Mouse (Mus musculus): ENCODE data around the gene Jag2.

The Jag2 gene

DNA sequence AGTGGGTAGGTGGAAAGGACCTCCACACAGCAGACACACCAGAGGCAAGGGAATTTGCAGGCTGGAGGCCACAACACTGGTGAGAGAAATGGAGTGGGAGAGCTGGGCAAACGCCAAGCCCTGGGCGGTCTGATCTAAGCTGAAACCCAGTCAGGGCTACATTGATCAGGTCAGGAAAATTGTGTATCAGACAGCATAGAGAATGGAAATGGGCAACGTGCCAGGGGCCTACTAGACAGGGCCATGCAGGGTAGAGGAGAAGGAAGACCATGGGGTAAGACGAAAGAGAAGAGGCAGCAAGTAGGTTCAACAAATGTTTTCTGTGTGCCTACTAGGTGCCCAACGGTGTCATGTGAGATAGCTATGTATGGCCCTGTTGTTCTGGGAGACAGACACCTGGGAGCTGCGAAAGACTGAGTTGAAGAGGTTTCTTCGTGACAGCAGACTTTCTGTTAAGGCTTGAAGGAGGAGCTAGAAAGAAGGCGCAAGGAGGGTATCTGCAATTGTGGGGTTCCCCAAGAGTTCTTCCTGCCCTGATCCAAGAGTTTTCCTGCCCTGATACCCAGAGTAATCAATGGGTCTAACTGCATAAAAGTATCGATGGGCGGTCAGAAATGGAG lies 11.7 kb upstream of the Jag2 start:
- peak; percentile 29 for DNase-seq (ENCODE audit: extremely low spot score)

DNA sequence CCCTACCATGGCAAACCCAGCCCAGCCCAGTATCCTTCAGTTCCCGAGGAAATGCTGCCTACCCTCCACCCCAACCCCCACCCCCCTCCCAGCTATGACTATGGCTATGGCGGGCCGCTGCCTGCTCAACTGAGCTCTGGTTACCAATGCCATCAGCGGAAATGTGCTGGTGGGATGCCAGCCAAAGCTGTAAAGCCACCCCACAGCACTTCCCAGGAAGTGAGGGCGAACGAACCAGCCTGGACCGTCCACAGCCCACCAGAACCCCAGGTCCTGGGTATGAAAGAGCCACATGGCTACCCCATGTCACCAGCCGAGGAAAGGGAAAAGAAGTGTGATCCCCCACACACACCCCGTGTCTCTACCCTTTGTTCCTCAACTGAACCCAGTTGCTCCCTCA lies 11.1 kb upstream of the Jag2 start:
- DNase-seq (ENCODE audit: extremely low spot score): no peak

DNA sequence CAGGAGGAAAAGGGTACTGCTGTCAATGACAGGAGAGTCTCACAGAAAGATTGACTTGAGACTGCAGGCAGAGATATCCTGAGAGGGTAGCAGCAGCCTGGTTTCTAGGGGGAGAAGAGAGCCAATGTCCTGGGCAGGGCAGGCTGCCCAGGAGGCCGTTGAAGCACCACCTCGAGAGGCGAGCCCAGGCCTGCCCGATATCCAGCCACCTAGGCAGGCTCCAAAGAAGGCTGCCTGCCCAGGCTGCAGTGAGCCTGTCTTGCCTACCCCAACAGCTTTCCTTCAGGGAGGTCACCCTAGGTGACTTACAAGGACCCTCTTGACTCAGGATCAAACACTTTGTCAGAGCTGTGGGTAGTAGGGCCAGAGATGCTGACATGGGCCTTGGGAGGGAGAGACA lies 10.7 kb upstream of the Jag2 start:
- no peak for DNase-seq (ENCODE audit: extremely low spot score)

DNA sequence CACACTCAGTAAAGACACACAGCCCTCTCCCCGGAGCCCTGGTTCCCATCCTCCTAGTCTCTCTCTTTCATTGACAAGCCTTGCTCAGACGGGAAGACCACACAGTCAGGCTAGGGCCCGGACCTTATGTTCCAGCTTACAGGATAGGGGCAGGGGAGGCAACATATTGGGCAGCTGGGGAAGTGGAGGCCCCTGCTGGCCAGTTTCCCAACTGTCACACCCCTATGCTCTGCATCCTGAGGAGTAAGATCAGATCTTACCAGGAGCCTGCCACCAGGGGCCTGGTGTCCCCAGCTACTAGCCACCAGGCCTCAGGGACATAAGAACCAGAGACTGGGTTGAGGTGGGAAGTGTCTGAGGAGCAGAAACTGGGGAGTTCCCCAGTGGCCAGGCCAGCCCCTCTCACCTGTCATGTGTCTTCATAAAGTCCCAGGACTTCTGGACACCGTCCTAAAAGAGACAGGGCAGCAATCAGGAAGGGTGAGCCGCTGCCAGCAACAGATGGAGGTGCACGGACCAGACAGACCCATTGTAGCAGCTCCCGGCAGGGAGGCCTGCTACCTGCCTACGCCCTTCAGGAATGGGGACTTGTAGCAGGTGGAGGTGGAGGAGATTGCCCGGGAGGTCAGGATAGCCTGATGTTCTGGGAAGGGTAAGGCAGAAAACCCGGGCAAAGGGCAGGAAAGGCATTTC lies 9.4 kb upstream of the Jag2 start:
- DNase-seq (ENCODE audit: extremely low spot score): peak; percentile 68

DNA sequence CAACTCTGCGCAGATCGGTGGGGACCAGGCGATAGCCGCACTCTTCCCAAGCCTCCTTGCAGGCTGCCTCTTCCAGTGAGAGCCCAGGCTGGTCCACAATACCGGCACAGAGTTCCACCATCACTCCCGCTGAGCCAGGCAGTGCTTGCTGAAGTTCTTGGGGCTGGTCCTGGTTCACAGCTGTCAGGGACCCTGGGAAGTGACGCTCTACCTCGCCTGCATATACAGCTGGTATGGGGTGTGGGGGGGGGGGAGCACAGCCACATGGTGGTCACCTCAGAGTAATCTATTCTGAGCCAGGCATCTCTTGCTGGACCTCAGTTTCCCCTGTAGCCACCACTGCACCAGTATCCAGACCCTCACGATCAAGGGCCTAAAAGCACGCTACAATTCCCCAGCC lies 8.8 kb upstream of the Jag2 start:
- DNase-seq (ENCODE audit: extremely low spot score): no peak

DNA sequence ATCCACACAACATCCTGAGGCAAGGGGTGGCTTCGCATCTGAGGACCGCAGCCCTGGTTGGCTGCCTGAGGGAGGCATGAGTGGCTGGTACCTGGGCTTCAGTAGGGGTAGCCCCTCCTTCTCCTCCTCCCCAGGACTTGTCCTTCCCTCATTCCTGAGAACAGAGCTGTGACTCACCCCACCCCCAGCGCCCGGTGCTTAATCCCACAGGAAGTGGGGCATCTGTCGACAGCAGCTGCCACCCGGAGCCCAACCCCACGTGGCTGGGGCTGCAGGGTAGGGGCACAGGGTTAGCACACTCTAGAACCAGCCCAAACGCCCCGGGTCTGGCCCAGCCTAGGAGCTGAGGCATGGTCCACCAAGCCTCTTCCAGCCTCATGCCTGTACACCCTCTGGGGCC lies 8.3 kb upstream of the Jag2 start:
- DNase-seq (ENCODE audit: extremely low spot score): no peak

DNA sequence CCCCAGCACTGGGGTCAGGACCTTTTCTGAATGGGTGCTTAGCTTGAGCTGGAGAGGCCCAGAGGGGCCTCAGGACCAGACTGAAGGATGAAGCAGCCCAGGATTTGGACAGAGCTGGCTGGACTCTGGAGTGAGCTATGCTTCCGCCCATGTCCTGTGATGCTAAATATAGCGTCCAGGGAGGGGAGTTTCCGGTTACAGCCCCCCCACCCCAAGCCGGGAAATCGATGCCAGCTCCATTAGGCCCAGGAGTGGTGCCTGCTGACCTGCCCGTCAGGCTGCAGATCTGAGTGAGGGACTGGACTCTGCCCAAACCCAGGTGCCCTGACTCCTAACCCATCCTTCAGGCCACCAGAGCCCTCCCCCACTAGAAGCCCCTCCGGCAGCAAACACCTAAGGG lies 3.1 kb upstream of the Jag2 start:
- no peak for DNase-seq (ENCODE audit: extremely low spot score)

DNA sequence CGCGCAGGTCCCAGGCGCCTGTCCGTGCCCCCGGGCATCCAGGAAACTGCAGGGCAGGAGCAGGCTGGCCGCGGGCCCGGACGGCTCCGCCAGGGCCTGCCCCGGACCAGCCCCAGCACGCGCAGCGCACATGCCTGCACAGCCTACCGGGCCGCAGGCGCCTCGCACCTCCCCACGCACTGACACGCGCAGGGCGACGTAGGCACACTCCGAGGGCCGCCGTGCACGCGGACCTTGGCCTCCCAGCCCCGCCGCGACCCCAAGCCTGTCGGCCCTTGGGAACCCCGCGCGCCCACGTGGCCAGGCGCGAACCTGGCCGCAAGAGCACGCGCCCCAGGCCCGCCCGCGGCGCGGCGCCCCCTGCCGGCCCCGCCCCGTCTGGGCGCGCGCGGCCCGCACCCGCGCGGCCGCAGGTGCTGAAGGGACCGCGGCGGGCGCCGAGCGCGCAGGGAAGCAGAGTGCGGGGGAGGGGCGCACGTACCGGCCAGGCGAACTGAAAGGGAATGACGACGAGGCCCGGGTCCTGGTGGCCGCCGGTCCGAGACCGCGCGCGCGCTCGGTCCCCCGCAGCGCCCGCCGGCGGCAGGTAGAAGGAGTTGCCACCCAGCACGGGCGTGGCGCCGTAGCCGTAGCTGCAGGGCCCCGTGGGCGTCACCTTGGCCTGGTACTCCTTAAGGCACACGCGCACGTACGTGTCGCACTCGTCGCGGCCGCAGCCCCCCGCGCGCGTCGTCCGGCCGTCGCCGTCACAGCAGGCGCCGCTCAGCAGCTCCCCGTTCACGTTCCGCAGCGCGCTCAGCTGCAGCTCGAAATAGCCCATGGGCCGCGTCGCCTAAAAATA lies 955 bp downstream of the Jag2 start:
- DNase-seq (ENCODE audit: extremely low spot score): peak; percentile 41

DNA sequence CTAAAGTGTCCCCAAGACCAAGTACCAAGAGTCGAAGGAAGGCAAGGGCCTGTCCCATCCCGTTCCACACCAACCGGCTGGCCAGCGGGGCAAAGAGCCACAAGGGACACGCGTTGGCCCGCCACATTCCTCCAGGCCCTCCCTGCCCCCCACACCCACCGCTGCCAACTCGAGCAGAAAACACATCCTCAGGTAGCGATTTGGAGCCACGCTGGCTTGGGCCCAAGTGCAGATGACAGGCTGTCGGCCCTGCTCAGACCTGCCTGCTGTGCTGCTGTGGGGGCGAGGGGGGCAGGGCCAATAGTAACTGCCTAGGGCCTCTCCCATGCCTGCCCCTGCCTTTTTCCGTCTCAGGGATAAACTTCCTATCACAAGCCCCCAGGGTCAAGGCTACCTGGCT lies 2.3 kb downstream of the Jag2 start:
- DNase-seq (ENCODE audit: extremely low spot score): no peak

DNA sequence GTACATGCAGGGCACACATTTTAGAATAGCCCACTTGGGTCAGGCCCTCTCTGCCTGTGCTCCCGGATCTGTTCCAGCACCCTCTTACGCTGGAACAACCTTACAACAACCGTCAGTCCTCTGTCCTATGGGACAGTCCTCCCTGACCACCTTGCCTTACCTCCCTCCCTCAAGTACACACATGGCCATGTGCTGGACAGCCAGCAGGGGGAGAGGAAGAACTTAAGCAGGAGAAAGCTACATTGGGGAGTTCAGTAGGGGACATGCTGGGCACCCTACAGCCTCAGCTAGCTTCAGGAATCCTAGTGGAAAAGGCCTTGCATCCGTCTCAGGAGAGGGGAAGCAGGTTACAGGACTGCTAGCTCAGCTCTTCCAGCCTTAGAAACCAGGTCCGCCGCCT lies 3.6 kb downstream of the Jag2 start:
- DNase-seq (ENCODE audit: extremely low spot score): no peak

DNA sequence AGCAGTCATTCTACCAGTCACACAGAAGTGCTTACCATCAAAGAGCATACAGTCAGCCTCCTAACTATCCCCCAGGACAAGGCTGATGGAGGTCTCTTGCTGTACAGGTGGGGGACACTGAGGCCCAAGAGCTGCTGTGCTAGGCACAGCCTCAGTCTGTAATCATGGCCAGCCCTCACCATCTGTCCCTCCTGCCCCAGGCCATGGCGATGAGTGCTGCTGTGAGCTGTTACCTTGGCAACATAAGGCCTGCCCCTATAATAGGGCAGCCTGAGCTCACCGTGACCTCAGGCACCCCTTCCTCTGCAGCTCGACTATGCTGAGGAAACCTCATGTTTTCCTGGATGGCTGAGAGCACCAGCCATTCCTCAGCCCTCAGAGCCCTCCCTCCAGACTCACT lies 7.0 kb downstream of the Jag2 start:
- DNase-seq (ENCODE audit: extremely low spot score): no peak

DNA sequence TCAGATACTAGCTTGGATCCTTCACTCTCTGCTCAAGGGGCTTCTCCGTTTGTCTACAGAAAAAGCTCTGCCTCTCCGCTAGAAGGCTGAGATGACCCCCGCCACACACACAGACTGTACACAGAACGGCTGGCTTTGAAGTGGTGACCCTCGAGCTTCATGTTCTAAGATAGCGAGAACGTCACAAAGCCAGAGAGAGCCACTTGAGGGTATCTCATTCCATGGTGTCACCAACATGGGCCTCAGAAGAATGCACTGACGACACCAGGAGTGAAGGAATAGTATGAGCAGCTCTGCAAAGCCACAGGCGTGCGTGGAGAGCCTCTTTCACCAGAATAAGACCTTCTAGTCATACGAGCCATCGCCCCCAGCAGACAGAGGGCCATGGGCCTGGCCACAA lies 8.1 kb downstream of the Jag2 start:
- no peak for DNase-seq (ENCODE audit: extremely low spot score)

DNA sequence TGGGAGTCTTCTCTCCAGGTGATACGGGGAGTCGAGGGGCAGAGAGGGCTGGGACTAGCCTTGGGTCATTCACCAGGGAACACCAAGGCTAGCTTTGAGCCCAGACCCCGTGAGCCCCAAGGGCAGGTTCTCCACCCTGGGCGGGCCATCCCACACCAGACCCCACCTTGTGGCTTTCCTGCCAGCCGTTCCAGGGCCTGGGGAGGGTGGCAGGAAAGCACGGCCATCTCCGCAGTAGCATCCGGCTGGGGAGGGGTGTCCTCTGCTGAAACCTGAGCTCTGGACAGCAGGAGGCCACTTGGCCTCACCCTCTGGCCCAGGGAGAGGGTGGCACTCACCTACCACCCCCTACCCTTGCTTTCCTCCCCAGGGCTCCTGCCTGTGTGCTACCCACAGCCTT lies 11.7 kb downstream of the Jag2 start:
- no peak for DNase-seq (ENCODE audit: extremely low spot score)

DNA sequence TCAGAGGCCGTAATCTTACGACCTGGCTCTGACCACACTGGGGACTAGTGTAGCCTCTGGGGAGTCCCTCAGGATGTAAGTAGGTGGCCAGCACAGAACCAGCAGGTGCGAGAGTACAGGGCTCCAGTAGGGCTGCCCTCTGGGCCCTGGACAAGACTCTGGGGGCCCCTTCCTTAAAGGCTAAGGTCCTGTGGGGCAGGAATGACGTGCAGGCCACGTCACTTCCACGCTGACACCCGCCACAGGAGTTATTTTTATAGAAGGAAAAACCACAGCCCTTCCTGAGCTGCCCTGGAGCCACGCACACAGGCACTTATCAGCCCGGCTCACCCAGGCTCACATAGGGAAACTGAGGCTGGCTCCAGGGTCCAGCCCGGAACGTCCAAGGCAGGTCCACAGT lies 12.1 kb downstream of the Jag2 start:
- no peak for DNase-seq (ENCODE audit: extremely low spot score)

DNA sequence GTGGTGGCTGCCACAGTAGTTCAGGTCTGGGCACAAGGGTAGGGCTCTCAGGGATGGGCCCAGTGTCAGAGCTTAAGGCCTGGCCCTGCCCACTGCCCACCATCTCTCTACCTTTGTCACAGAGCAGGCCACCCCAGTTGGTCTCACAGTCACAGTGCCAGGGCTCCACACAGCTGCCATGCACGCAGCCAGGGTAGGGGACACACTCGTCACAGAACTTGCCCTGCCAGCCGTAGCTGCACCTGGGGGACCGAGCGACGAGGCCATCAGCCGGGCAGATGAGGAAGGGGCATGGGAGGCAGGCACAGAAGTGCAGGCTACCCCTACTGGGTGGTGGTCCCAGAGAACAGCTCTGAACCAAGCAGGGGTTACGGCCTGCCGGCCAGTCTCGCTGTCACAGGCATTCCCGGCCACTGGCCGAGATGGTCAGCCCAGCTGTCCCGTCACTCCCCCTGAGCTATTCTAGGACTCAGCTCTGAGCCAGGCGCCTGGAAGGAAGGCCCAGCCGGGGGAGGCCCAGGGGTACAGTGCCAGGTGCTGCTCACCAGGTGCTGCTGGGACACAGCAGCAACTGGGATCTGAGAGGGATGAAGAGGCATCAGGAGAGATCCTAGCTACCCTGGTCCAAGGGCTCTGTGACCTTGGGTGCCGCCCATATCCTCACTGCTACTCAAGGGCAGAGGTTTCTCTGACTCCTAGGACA lies 12.7 kb downstream of the Jag2 start:
- DNase-seq (ENCODE audit: extremely low spot score): no peak

DNA sequence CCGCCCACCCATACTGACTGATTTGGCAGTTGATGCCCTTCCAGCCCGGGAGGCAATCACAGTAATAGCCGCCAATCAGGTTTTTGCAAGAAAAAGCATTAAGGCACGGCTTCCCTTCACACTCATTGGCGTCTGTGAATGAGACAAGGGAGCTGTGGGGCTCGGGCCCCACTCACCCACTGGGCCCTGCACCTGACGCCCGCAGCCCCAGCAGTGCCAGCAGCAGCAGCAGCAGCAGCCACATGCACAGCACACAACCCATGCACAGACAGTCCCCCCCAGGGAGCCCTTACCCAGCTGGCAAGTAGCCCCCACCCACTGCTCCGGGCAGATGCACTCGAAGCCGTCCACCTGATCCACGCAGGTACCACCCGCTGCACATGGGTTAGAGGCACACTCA lies 14.0 kb downstream of the Jag2 start:
- DNase-seq (ENCODE audit: extremely low spot score): no peak

DNA sequence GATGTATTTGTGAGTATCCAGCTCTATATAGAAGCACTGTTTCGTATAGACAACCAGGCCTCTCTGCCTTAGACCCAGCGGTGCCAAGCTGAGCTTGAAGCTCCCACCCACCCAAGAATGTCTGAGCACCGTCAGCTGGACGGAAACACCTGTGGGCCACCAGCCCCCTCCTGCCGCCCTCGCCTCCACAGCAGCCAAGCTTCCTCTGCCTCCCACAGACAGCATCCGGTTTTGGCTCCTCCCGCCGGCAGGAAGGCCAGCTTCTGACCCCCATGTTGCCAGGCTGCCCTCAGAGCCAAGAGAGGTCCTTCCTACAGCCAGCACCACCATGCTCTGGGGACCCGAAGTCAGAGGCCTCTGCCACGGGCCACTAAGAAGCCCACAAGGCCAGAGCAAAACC lies 15.0 kb downstream of the Jag2 start:
- DNase-seq (ENCODE audit: extremely low spot score): no peak

DNA sequence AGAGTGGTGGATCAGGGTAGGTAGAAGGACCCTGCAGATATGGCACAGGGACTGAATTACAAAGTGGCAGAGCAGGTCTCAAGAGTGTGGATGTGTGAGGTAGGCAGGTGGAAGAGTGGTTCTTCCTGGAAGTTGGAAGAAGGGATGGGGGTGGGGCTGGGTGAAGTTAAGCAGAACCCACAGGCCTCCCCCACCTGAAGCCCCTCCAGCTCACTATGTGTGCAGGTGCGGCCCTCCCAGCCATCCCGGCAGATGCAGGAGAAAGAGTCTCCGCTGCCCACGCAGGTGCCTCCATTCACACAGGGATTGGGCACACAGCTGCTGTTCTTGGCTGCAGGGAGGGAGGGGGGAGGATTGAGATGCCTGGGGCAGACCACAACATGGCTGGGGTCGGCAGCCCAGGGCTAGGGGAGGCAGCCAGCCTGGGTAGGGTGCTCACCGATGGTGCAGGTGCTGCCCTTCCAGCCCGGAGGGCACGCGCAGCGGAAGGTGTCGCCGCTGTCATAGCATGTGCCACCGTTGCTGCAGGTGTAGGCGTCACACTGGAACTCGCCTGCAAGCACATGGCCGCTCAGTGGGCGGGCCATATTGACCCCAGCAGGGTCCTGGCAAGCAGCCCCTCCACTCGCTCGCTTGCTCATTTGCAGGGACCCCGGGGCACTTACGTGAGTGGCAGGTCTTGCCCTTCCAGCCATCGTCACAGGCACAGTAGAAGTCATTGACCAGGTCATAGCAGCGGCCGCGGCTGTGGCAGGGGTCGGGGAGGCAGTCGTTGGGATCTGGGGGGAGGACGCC lies 16.4 kb downstream of the Jag2 start:
- no peak for DNase-seq (ENCODE audit: extremely low spot score)

DNA sequence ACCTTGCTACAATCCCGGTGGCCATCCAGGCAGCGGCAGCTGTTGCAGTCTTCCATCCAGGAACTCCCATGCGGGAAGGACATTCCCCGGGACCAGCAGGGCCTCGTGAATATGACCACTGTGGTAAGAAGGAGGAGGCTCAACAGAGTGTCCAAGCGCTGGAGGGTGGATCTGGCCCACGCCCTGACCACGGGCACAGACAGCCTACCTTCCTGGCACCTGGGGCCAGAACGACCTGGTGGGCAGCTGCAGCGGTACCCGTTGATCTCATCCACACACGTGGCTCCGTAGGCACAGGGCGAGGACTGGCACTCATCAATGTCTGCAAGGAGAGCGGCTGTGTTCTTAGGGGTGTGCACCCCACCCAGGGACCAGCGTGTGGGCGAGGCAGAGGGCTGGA lies 17.9 kb downstream of the Jag2 start:
- DNase-seq (ENCODE audit: extremely low spot score): no peak

DNA sequence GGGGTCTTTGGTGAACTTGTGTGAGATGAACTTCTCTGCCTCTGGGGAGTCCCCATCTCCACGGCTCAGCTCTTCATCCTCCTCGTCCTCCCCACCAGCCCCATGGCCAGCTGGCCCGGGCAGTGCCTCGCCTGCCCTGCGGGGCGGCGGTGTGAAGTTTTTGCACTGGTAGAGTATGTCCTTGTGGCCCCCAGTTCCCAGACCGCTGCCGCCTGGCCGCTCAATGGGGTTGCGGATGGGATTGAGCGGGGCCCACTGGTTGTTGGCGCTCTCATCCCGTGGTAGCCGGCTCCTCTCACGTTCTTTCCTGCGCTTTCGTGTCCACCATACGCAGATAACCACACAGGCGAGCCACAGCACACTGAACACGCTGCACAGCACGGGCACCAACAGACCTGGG lies 20.6 kb downstream of the Jag2 start:
- DNase-seq (ENCODE audit: extremely low spot score): no peak

DNA sequence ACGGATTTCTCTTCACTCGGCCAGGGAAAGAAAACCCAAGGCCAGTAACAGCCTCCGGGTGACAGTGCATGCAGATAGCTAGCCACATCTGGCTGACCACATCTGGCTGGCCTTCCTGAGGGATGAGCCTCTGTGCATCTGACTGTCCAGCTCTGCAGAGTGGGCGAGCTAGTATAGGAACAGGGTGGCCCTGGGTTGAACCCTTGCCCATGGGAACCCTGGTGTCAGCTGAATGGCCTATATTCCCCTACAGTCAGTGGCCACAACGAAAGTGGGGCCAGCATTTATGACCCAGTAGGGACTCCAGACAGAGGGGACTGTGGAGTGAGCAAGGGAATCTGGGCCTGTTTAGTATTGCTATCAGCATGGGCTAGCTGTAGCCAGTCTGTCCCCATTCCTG lies 24.6 kb downstream of the Jag2 start:
- no peak for DNase-seq (ENCODE audit: extremely low spot score)

DNA sequence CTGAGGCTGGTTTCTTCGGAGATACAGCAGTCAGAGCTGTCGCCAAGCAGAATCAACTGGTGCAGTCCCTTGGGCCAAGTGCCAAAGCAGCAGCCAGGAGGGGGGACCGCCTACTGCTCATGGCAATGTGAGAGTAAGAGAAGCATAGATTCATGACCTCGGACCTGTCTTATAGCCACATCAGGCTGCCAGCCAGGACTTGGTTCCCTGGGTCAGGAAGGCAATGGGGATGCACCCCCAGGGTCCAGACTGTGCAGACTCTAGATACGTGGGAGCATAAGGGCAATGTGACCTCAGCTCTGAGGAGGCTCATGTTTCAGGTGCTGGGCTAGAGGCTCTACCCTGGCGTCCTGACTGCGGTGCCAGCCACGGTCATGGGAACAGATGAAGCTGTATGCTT lies 25.6 kb downstream of the Jag2 start:
- DNase-seq (ENCODE audit: extremely low spot score): no peak
